Mouse (Mus musculus) megakaryocyte, embryonic 14.5 days (primary cell): Measurements from ENCODE around the gene Coasy.

Experiments used
- FLI1 ChIP-seq: IDR thresholded peaks from 2 replicates; pipeline ENCODE4 v1.6.1; 2012; ENCODE audit warnings: low read length, inconsistent platforms, mixed read lengths
- GATA1 ChIP-seq: IDR thresholded peaks from 3 replicates; pipeline ENCODE4 v1.6.1; 2012; ENCODE audit warnings: mixed read lengths, low read length, inconsistent platforms, borderline replicate concordance

DNA sequence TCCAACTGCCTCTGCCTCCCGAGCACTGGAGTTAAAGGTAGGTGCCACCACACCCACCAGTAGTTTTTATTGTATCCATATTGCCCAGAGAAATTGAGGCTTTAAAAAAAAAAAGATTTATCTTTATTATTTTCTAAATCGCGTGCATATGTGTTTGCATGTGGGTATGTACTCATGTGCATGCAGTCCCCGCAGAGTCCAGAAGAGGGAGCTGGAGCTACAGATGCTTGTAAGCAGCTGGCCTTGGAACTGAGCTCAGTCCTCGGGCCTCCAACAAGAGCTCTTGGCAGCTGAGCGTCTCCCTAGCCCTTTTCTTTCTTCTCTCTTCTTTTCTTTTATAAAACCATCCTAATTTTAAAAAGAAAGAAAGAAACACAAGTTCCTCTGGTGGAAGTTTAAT is 49.3 kb downstream of the Coasy start:
- TF ChIP-seq GATA1 (no peak), FLI1 (no peak)
